Mouse (Mus musculus) bone marrow, adult 2 months (tissue): ENCODE data around the gene Igsf9.
A peak's percentile ranks its signal among the peaks of the same experiment; 100 is the strongest.

Experiments
- CTCF ChIP-seq: fragments of 200-500 bp; IDR thresholded peaks from 2 replicates; pipeline ENCODE4 v1.5.1; 2011; ENCODE audit warnings: low read length, control low read depth; ENCODE audit not compliant: control insufficient read depth, insufficient read depth
- POLR2A ChIP-seq: fragments of 200-500 bp; IDR thresholded peaks from 2 replicates; pipeline ENCODE4 v1.6.1; 2011; ENCODE audit warnings: low read depth, mild to moderate bottlenecking, control low read depth, low read length, borderline replicate concordance; ENCODE audit not compliant: control insufficient read depth

- TF ChIP-seq POLR2A (peak; percentile 46; the same call in 1 of the 2 replicates), CTCF (no peak)
Observed at GRCm38 (mm10) chr1:172502145-172503110, 20.8 kb downstream of the Igsf9 start.
